Comparison of ENCODE assay signal across 37 mouse cellular contexts in genomic region chr17:93169572-93169971, GRCm38 (mm10). TPM values are rescaled to one million over a fixed set of nuclear protein-coding genes. Genes with fewer than 3 reads are reported as not detected.
"Had no signal": no experiment of that assay in that cellular context is flagged by ENCODE, and none has a peak within 500 bp of the region (broad histone marks: within the 10 kb centered on the region; RNA-seq: fewer than 3 reads in every experiment).

No protein-coding gene starts in this region.

- H3K9ac ChIP-seq: heart, embryonic 12.5 days; heart, embryonic 13.5 days; heart, embryonic 15.5 days; hindbrain, embryonic 12.5 days; hindbrain, embryonic 13.5 days; hindbrain, embryonic 14.5 days; hindbrain, embryonic 15.5 days; intestine, embryonic 15.5 days; kidney, embryonic 15.5 days had no signal

- H3K27me3 ChIP-seq: heart, embryonic 12.5 days; heart, embryonic 13.5 days; heart, embryonic 15.5 days; hindbrain, embryonic 12.5 days; hindbrain, embryonic 13.5 days; hindbrain, embryonic 15.5 days; intestine, embryonic 15.5 days; kidney, embryonic 15.5 days had no signal

- H3K4me1 ChIP-seq: heart, embryonic 12.5 days; heart, embryonic 13.5 days; heart, embryonic 15.5 days; hindbrain, embryonic 10.5 days; hindbrain, embryonic 12.5 days; hindbrain, embryonic 13.5 days; hindbrain, embryonic 15.5 days; intestine, embryonic 15.5 days; kidney, embryonic 15.5 days had no signal

- H3K4me3 ChIP-seq: heart, embryonic 12.5 days; heart, embryonic 13.5 days; heart, embryonic 15.5 days; hindbrain, embryonic 10.5 days; hindbrain, embryonic 12.5 days; hindbrain, embryonic 13.5 days; hindbrain, embryonic 15.5 days; intestine, embryonic 15.5 days; kidney, embryonic 15.5 days; layer of hippocampus, adult 2 months; left cerebral cortex, adult 2 months had no signal

- H3K27ac ChIP-seq: heart, embryonic 13.5 days; heart, embryonic 15.5 days; hindbrain, embryonic 10.5 days; hindbrain, embryonic 12.5 days; hindbrain, embryonic 13.5 days; hindbrain, embryonic 14.5 days; hindbrain, embryonic 15.5 days; hindbrain, postnatal 0 days; intestine, embryonic 15.5 days; kidney, embryonic 15.5 days; kidney, postnatal 0 days; layer of hippocampus, adult 2 months; left cerebral cortex, adult 2 months had no signal

- H3K36me3 ChIP-seq: heart, embryonic 12.5 days; heart, embryonic 13.5 days; heart, embryonic 15.5 days; hindbrain, embryonic 10.5 days; hindbrain, embryonic 12.5 days; hindbrain, embryonic 13.5 days; hindbrain, embryonic 15.5 days; intestine, embryonic 15.5 days; kidney, embryonic 15.5 days had no signal

- DNase-seq: heart, postnatal 10 days; heart, postnatal 14 days; heart, postnatal 36 days; heart, postnatal 4 days; kidney, adult 11 months; kidney, adult 18-20 months; kidney, adult 2 months; kidney, adult 8-10 months; kidney, adult 9 months; kidney, postnatal 10 days; kidney, postnatal 14 days; kidney, postnatal 25 days; kidney, postnatal 36 days; kidney, postnatal 4 days; layer of hippocampus, adult 9-11 months; layer of hippocampus, postnatal 36 days had no signal

- H3K9me3 ChIP-seq: heart, embryonic 12.5 days; heart, embryonic 13.5 days; heart, embryonic 15.5 days; hindbrain, embryonic 10.5 days; hindbrain, embryonic 12.5 days; hindbrain, embryonic 13.5 days; hindbrain, embryonic 15.5 days; intestine, embryonic 15.5 days; kidney, embryonic 15.5 days had no signal

RNA-seq across cellular contexts. Expression of gene Adcyap1, which starts 29.2 kb away (rescaled TPM):
- total RNA-seq: heart, postnatal 10 days; heart, postnatal 14 days; heart, postnatal 25 days; heart, postnatal 36 days; heart, postnatal 4 days; hematopoietic stem cell, adult 5-6 weeks had no signal
- polyA plus RNA-seq: heart, embryonic 16.5 days; heart, postnatal 0 days; inflammation-experienced regulatory T-cells, adult 6 months; kidney, adult 2 months; kidney, embryonic 14.5 days; kidney, embryonic 15.5 days; kidney, embryonic 16.5 days had no signal
